Comparison of ENCODE assay signal across 34 mouse cellular contexts in genomic region chr11:53580562-53580961, GRCm38 (mm10). TPM values are rescaled to one million over a fixed set of nuclear protein-coding genes. Genes with fewer than 3 reads are reported as not detected.
DNase-seq lines count a peak whose midpoint lies in the region; ATAC-seq and TF ChIP-seq lines count a peak whose summit lies in the region.
"Had no signal": no experiment of that assay in that cellular context is flagged by ENCODE, and none has a peak within 500 bp of the region (broad histone marks: within the 10 kb centered on the region; RNA-seq: fewer than 3 reads in every experiment).

No protein-coding gene starts in this region.

- no peak overlapping the region for H3K27ac ChIP-seq in intestine, postnatal 0 days (ENCODE audit: low read depth, low read length)
- no peak overlapping the region for H3K27ac ChIP-seq in intestine, embryonic 16.5 days (ENCODE audit: low read length)
- H3K27ac ChIP-seq in stomach, postnatal 0 days (replicated peaks), result no peak overlapping the region
- H3K27ac ChIP-seq: embryonic facial prominence, embryonic 12.5 days; heart, embryonic 13.5 days; hindbrain, embryonic 12.5 days; kidney, postnatal 0 days; limb, embryonic 12.5 days; liver, embryonic 13.5 days; lung, embryonic 15.5 days; midbrain, embryonic 15.5 days had no signal

- no peak overlapping the region for H3K4me2 ChIP-seq in intestine, postnatal 0 days (replicated peaks; ENCODE audit: low read depth)
- no peak overlapping the region for H3K4me2 ChIP-seq in intestine, embryonic 16.5 days (ENCODE audit: low read depth, low read length)
- no peak overlapping the region for H3K4me2 ChIP-seq in stomach, postnatal 0 days (replicated peaks; ENCODE audit: low read depth)
- H3K4me2 ChIP-seq: embryonic facial prominence, embryonic 12.5 days; heart, embryonic 13.5 days; hindbrain, embryonic 12.5 days; limb, embryonic 12.5 days; liver, embryonic 13.5 days; lung, embryonic 15.5 days; midbrain, embryonic 15.5 days had no signal

- WGBS in intestine, postnatal 0 days, result 100% methylated on average over 3 of the region's 3 CpGs
- WGBS in intestine, embryonic 16.5 days, result 95% methylated on average over 3 of the region's 3 CpGs
- 100% methylated on average over 3 of the region's 3 CpGs for WGBS in stomach, postnatal 0 days

- H3K9ac ChIP-seq in intestine, postnatal 0 days (ENCODE audit: low read depth, low read length), result no peak overlapping the region
- no peak overlapping the region for H3K9ac ChIP-seq in intestine, embryonic 16.5 days (ENCODE audit: low read depth, low read length)
- no peak overlapping the region for H3K9ac ChIP-seq in stomach, postnatal 0 days (ENCODE audit: low read length)
- H3K9ac ChIP-seq: embryonic facial prominence, embryonic 12.5 days; heart, embryonic 13.5 days; hindbrain, embryonic 12.5 days; limb, embryonic 12.5 days; liver, embryonic 13.5 days; lung, embryonic 15.5 days; midbrain, embryonic 15.5 days had no signal

- H3K4me3 ChIP-seq in intestine, postnatal 0 days (ENCODE audit: low read depth, low read length), result no peak overlapping the region
- H3K4me3 ChIP-seq in intestine, embryonic 16.5 days (ENCODE audit: low read length), result no peak overlapping the region
- no peak overlapping the region for H3K4me3 ChIP-seq in G1E (ENCODE audit: low read depth, low read length)
- no peak overlapping the region for H3K4me3 ChIP-seq in stomach, postnatal 0 days (ENCODE audit: low read depth, low read length)
- H3K4me3 ChIP-seq: embryonic facial prominence, embryonic 12.5 days; heart, embryonic 13.5 days; hindbrain, embryonic 12.5 days; limb, embryonic 12.5 days; liver, embryonic 13.5 days; lung, embryonic 15.5 days; megakaryocyte, embryonic 14.5 days; midbrain, embryonic 15.5 days; myocyte had no signal

- peak; percentile 34 for TF ChIP-seq CTCF in intestine, postnatal 0 days (IDR thresholded peaks at IDR 0.05; ENCODE audit: low read depth)
- 0 out of 2 replicates have a peak, but pooled peaks have one; percentile 10 for TF ChIP-seq CTCF in G1E (IDR thresholded peaks at IDR 0.05; ENCODE audit: low read depth, low read length)
- peak; percentile 30; the same call in 1 of the 2 replicates for TF ChIP-seq CTCF in stomach, postnatal 0 days (IDR thresholded peaks at IDR 0.05; ENCODE audit: low read depth)

- no peaks in the 10 kb centered on the region for H3K4me1 ChIP-seq in intestine, postnatal 0 days (replicated peaks; ENCODE audit: control insufficient read depth, insufficient read depth, low read length)
- no peaks in the 10 kb centered on the region for H3K4me1 ChIP-seq in intestine, embryonic 16.5 days (ENCODE audit: control insufficient read depth, insufficient read depth, low read length)
- peaks cover 13% of the 10 kb centered on the region for H3K4me1 ChIP-seq in G1E (ENCODE audit: insufficient read depth, low read depth, low read length)
- no peaks in the 10 kb centered on the region for H3K4me1 ChIP-seq in stomach, postnatal 0 days (replicated peaks; ENCODE audit: control insufficient read depth, insufficient read depth)
- H3K4me1 ChIP-seq: embryonic facial prominence, embryonic 12.5 days; hindbrain, embryonic 12.5 days; limb, embryonic 12.5 days; lung, embryonic 15.5 days; midbrain, embryonic 15.5 days had no signal

- no peak for TF ChIP-seq EP300 in stomach, postnatal 0 days (optimal IDR thresholded peaks at IDR 0.05)

- H3K27me3 ChIP-seq in intestine, postnatal 0 days (replicated peaks; ENCODE audit: control insufficient read depth, insufficient read depth, low read length), result no peaks in the 10 kb centered on the region
- H3K27me3 ChIP-seq in intestine, embryonic 16.5 days (replicated peaks; ENCODE audit: control insufficient read depth, insufficient read depth, low read length), result no peaks in the 10 kb centered on the region
- H3K27me3 ChIP-seq in G1E (ENCODE audit: insufficient read depth, low read length), result no peaks in the 10 kb centered on the region
- no peaks in the 10 kb centered on the region for H3K27me3 ChIP-seq in stomach, postnatal 0 days (ENCODE audit: control insufficient read depth, insufficient read depth, low read length)
- H3K27me3 ChIP-seq: embryonic facial prominence, embryonic 12.5 days; heart, embryonic 13.5 days; hindbrain, embryonic 12.5 days; limb, embryonic 12.5 days; liver, embryonic 13.5 days; lung, embryonic 15.5 days; megakaryocyte, embryonic 14.5 days; midbrain, embryonic 15.5 days had no signal

- no peaks in the 10 kb centered on the region for H3K9me3 ChIP-seq in intestine, postnatal 0 days (ENCODE audit: control insufficient read depth)
- no peaks in the 10 kb centered on the region for H3K9me3 ChIP-seq in intestine, embryonic 16.5 days (ENCODE audit: control insufficient read depth, low read length)
- H3K9me3 ChIP-seq in G1E (replicated peaks), result no peaks in the 10 kb centered on the region
- no peaks in the 10 kb centered on the region for H3K9me3 ChIP-seq in stomach, postnatal 0 days (ENCODE audit: control insufficient read depth, low read length)
- H3K9me3 ChIP-seq: embryonic facial prominence, embryonic 12.5 days; heart, embryonic 13.5 days; hindbrain, embryonic 12.5 days; liver, embryonic 13.5 days; lung, embryonic 15.5 days; megakaryocyte, embryonic 14.5 days; midbrain, embryonic 15.5 days had no signal

- peaks cover 30% of the 10 kb centered on the region for H3K36me3 ChIP-seq in intestine, postnatal 0 days (ENCODE audit: control insufficient read depth, insufficient read depth)
- 0 out of 2 replicates have a peak, but pooled peaks cover 5% of the 10 kb centered on the region for H3K36me3 ChIP-seq in intestine, embryonic 16.5 days (ENCODE audit: control insufficient read depth, insufficient read depth, low read length)
- H3K36me3 ChIP-seq in G1E (replicated peaks), result peaks cover 61% of the 10 kb centered on the region
- H3K36me3 ChIP-seq in stomach, postnatal 0 days (ENCODE audit: control insufficient read depth, insufficient read depth, low read length), result peaks cover 17% of the 10 kb centered on the region

- ATAC-seq in intestine, postnatal 0 days, result no peak
- ATAC-seq in intestine, embryonic 16.5 days, result no peak
- no peak for ATAC-seq in G1E (ENCODE audit: extremely low read depth, insufficient number of reproducible peaks, low FRiP score, poor library complexity, severe bottlenecking)
- ATAC-seq in stomach, postnatal 0 days (ENCODE audit: low FRiP score, low TSS enrichment), result no peak
- no peak for ATAC-seq in CD4-positive, CD25-positive, alpha-beta regulatory T cell, adult 4 months
- ATAC-seq: midbrain, embryonic 15.5 days had no signal

- DNase-seq in retina, postnatal 1 day, result peak; percentile 11
- DNase-seq in retina, embryonic 14.5 days (ENCODE audit: low spot score), result no peak
- DNase-seq in G1E (ENCODE audit: low spot score), result no peak
- no peak for DNase-seq in stomach, postnatal 0 days (ENCODE audit: low spot score)
- no peak for DNase-seq in urinary bladder, postnatal 4 days (ENCODE audit: low spot score in 2 of 2)
- DNase-seq: adrenal gland, adult 2 months; cerebellum, adult 11-12 months; cerebellum, postnatal 14 days; heart, postnatal 14 days; kidney, adult 2 months; liver, embryonic 13.5 days; lung, postnatal 36 days had no signal

RNA-seq across cellular contexts. Expression of gene Kif3a, which starts 13.4 kb away (rescaled TPM):
- 17.0 and 18.4 TPM in 2 replicates for polyA plus RNA-seq in intestine, postnatal 0 days (2015; fragmentation: Nextera tagmentation; extraction: Ambion mirVana)
- polyA plus RNA-seq in intestine, embryonic 16.5 days (2015; fragmentation: Nextera tagmentation; extraction: Ambion mirVana), result 35.0 and 42.3 TPM in 2 replicates
- total RNA-seq in G1E (2014; fragmentation: Nextera tagmentation) (20.2 and 22.3 TPM in 2 replicates), G1E (2017) (25.7 and 27.5 TPM in 2 replicates)
- polyA plus RNA-seq in G1E (2012), result 11.2 and 12.0 TPM in 2 replicates
- polyA plus RNA-seq in stomach, postnatal 0 days (2015; fragmentation: Nextera tagmentation; extraction: Ambion mirVana), result 22.1 and 25.3 TPM in 2 replicates
- polyA plus RNA-seq in CD4-positive, CD25-positive, alpha-beta regulatory T cell, adult 4 months (2017; shearing (Covaris generic)), result 1 to 10 TPM; 8.1 to 8.7 TPM

RNA-seq across cellular contexts. Expression of gene Il4, which starts 37.9 kb away (rescaled TPM):
- 0.29 and 0.39 TPM in 2 replicates for polyA plus RNA-seq in intestine, postnatal 0 days (2015; fragmentation: Nextera tagmentation; extraction: Ambion mirVana)
- 0.35 and 0.47 TPM in 2 replicates for polyA plus RNA-seq in intestine, embryonic 16.5 days (2015; fragmentation: Nextera tagmentation; extraction: Ambion mirVana)
- total RNA-seq in G1E (2014; fragmentation: Nextera tagmentation), result 35.8 and 40.6 TPM in 2 replicates
- 87.7 and 99.1 TPM in 2 replicates for total RNA-seq in G1E (2017)
- polyA plus RNA-seq in G1E (2012), result 0.43 and 1.0 TPM in 2 replicates
- polyA plus RNA-seq in stomach, postnatal 0 days (2015; fragmentation: Nextera tagmentation; extraction: Ambion mirVana), result 0.27 and 0.45 TPM in 2 replicates
- polyA plus RNA-seq in CD4-positive, CD25-positive, alpha-beta regulatory T cell, adult 4 months (2017; shearing (Covaris generic)), result 1 to 10 TPM; 3.1 to 4.0 TPM
- total RNA-seq: adrenal gland, adult 2 months; adrenal gland, postnatal 4 days; gastrocnemius, adult 18-20 months; heart, postnatal 14 days; layer of hippocampus, postnatal 14 days; left cerebral cortex, postnatal 10 days had no signal
- polyA plus RNA-seq: adrenal gland, adult 2 months; gonadal fat pad, adult 2 months; kidney, adult 2 months; large intestine, adult 2 months had no signal

RNA-seq across cellular contexts. Expression of gene Il13, which starts 53.9 kb away (rescaled TPM):
- polyA plus RNA-seq in intestine, postnatal 0 days (2015; fragmentation: Nextera tagmentation; extraction: Ambion mirVana), result not detected in 2 replicates
- not detected in 2 replicates for polyA plus RNA-seq in intestine, embryonic 16.5 days (2015; fragmentation: Nextera tagmentation; extraction: Ambion mirVana)
- total RNA-seq in G1E (2014; fragmentation: Nextera tagmentation) (0.63 TPM in 1 of 2 replicates, not detected in the other), G1E (2017) (3.2 and 4.7 TPM in 2 replicates)
- not detected in 2 replicates for polyA plus RNA-seq in G1E (2012)
- not detected in 2 replicates for polyA plus RNA-seq in stomach, postnatal 0 days (2015; fragmentation: Nextera tagmentation; extraction: Ambion mirVana)
- polyA plus RNA-seq in CD4-positive, CD25-positive, alpha-beta regulatory T cell, adult 4 months (2017; shearing (Covaris generic)), result not detected
- total RNA-seq: adrenal gland, adult 2 months; adrenal gland, postnatal 4 days; gastrocnemius, adult 18-20 months; heart, postnatal 14 days; layer of hippocampus, postnatal 14 days; left cerebral cortex, postnatal 10 days had no signal
- polyA plus RNA-seq: adrenal gland, adult 2 months; embryonic facial prominence, embryonic 12.5 days; forebrain, embryonic 11.5 days; heart, embryonic 13.5 days; hindbrain, embryonic 12.5 days; kidney, adult 2 months; kidney, postnatal 0 days; limb, embryonic 12.5 days; liver, embryonic 13.5 days; midbrain, embryonic 15.5 days; myocyte; neural tube, embryonic 14.5 days; stomach, embryonic 16.5 days; urinary bladder, adult 2 months had no signal
